Mouse (Mus musculus): ENCODE measurements at regions not wholly inside any gene's neighbourhood (a gene's known extent, or its start where the extent isn't known, plus 50 kb on each side); places are given as distances from the start of the nearest gene placed in this dataset.

GRCm38 (mm10) chr10:98703642-98704293 is 210.4 kb upstream of the Atp2b1 start:
- in situ Hi-C loops (cut with MboI; ENCODE audit: low pct_unique_long_range_greater_than_20kb in 1 of 2, low sequenced_read_pairs in 2 of 2, unreplicated experiment in 1 of 2), result no loop called here

- in situ Hi-C loops (cut with MboI; ENCODE audit: low pct_unique_long_range_greater_than_20kb in 1 of 2, low sequenced_read_pairs in 2 of 2, unreplicated experiment in 1 of 2), result no loop called here
Measured at GRCm38 (mm10) chr10:98704559-98704958, 209.6 kb upstream of the Atp2b1 start.

GRCm38 (mm10) chr10:98717856-98718255 is 196.3 kb upstream of the Atp2b1 start:
- in situ Hi-C loops (cut with MboI; ENCODE audit: low pct_unique_long_range_greater_than_20kb in 1 of 2, low sequenced_read_pairs in 2 of 2, unreplicated experiment in 1 of 2), result no loop called here

GRCm38 (mm10) chr10:98718706-98719105 is 195.5 kb upstream of the Atp2b1 start:
- in situ Hi-C loops (cut with MboI; ENCODE audit: low pct_unique_long_range_greater_than_20kb in 1 of 2, low sequenced_read_pairs in 2 of 2, unreplicated experiment in 1 of 2), result no loop called here

- in situ Hi-C loops (cut with MboI; ENCODE audit: low pct_unique_long_range_greater_than_20kb in 1 of 2, low sequenced_read_pairs in 2 of 2, unreplicated experiment in 1 of 2), result no loop called here
Measured at GRCm38 (mm10) chr10:98720256-98721005, 193.8 kb upstream of the Atp2b1 start.

GRCm38 (mm10) chr10:98725110-98725509 is 189.1 kb upstream of the Atp2b1 start:
- in situ Hi-C loops (cut with MboI; ENCODE audit: low pct_unique_long_range_greater_than_20kb in 1 of 2, low sequenced_read_pairs in 2 of 2, unreplicated experiment in 1 of 2), result loop anchor here in 1 of 2 experiments (25.0 kb wide), 1 partner anchor 362 kb away; no protein-coding TSS in a partner anchor

GRCm38 (mm10) chr10:98727130-98727529 is 187.1 kb upstream of the Atp2b1 start:
- in situ Hi-C loops (cut with MboI; ENCODE audit: low pct_unique_long_range_greater_than_20kb in 1 of 2, low sequenced_read_pairs in 2 of 2, unreplicated experiment in 1 of 2), result loop anchor here in 1 of 2 experiments (25.0 kb wide), 1 partner anchor 360 kb away; no protein-coding TSS in a partner anchor

GRCm38 (mm10) chr10:98728396-98729030 is 185.7 kb upstream of the Atp2b1 start:
- in situ Hi-C loops (cut with MboI; ENCODE audit: low pct_unique_long_range_greater_than_20kb in 1 of 2, low sequenced_read_pairs in 2 of 2, unreplicated experiment in 1 of 2), result loop anchor here in 1 of 2 experiments (25.0 kb wide), 1 partner anchor 359 kb away; no protein-coding TSS in a partner anchor

GRCm38 (mm10) chr10:98733950-98734585 is 180.1 kb upstream of the Atp2b1 start:
- in situ Hi-C loops (cut with MboI; ENCODE audit: low pct_unique_long_range_greater_than_20kb in 1 of 2, low sequenced_read_pairs in 2 of 2, unreplicated experiment in 1 of 2), result loop anchor here in 1 of 2 experiments (25.0 kb wide), 1 partner anchor 353 kb away; no protein-coding TSS in a partner anchor

- in situ Hi-C loops (cut with MboI; ENCODE audit: low pct_unique_long_range_greater_than_20kb in 1 of 2, low sequenced_read_pairs in 2 of 2, unreplicated experiment in 1 of 2), result loop anchor here in 1 of 2 experiments (25.0 kb wide), 1 partner anchor 347 kb away; no protein-coding TSS in a partner anchor
Measured at GRCm38 (mm10) chr10:98740507-98741147, 173.6 kb upstream of the Atp2b1 start.

GRCm38 (mm10) chr10:98741398-98741797 is 172.8 kb upstream of the Atp2b1 start:
- in situ Hi-C loops (cut with MboI; ENCODE audit: low pct_unique_long_range_greater_than_20kb in 1 of 2, low sequenced_read_pairs in 2 of 2, unreplicated experiment in 1 of 2), result loop anchor here in 1 of 2 experiments (25.0 kb wide), 1 partner anchor 346 kb away; no protein-coding TSS in a partner anchor

GRCm38 (mm10) chr10:98742822-98743605 is 171.2 kb upstream of the Atp2b1 start:
- in situ Hi-C loops (cut with MboI; ENCODE audit: low pct_unique_long_range_greater_than_20kb in 1 of 2, low sequenced_read_pairs in 2 of 2, unreplicated experiment in 1 of 2), result loop anchor here in 1 of 2 experiments (25.0 kb wide), 1 partner anchor 344 kb away; no protein-coding TSS in a partner anchor

GRCm38 (mm10) chr10:98744246-98744645 is 170.0 kb upstream of the Atp2b1 start:
- in situ Hi-C loops (cut with MboI; ENCODE audit: low pct_unique_long_range_greater_than_20kb in 1 of 2, low sequenced_read_pairs in 2 of 2, unreplicated experiment in 1 of 2), result loop anchor here in 1 of 2 experiments (25.0 kb wide), 1 partner anchor 343 kb away; no protein-coding TSS in a partner anchor

- in situ Hi-C loops (cut with MboI; ENCODE audit: low pct_unique_long_range_greater_than_20kb in 1 of 2, low sequenced_read_pairs in 2 of 2, unreplicated experiment in 1 of 2), result loop anchor here in 1 of 2 experiments (25.0 kb wide), 1 partner anchor 343 kb away; no protein-coding TSS in a partner anchor
Measured at GRCm38 (mm10) chr10:98744662-98745061, 169.5 kb upstream of the Atp2b1 start.

- in situ Hi-C loops (cut with MboI; ENCODE audit: low pct_unique_long_range_greater_than_20kb in 1 of 2, low sequenced_read_pairs in 2 of 2, unreplicated experiment in 1 of 2), result loop anchor here in 1 of 2 experiments (25.0 kb wide), 1 partner anchor 342 kb away; no protein-coding TSS in a partner anchor
Measured at GRCm38 (mm10) chr10:98745409-98745808, 168.8 kb upstream of the Atp2b1 start.

GRCm38 (mm10) chr10:98745861-98746260 is 168.3 kb upstream of the Atp2b1 start:
- in situ Hi-C loops (cut with MboI; ENCODE audit: low pct_unique_long_range_greater_than_20kb in 1 of 2, low sequenced_read_pairs in 2 of 2, unreplicated experiment in 1 of 2), result loop anchor here in 1 of 2 experiments (25.0 kb wide), 1 partner anchor 341 kb away; no protein-coding TSS in a partner anchor
